ENCODE assay signal across 8 mouse cellular contexts in genomic region chr17:56609452-56610171, GRCm38 (mm10). TPM values are rescaled to one million over a fixed set of nuclear protein-coding genes. Genes with fewer than 3 reads are reported as not detected.
DNase-seq lines count a peak whose midpoint lies in the region; ATAC-seq lines count a peak whose summit lies in the region.

Gene 2410015M20Rik, minus strand, starts transcription at chr17:56609771.

- intact Hi-C loops in heart, postnatal 14 days (cut with DNase I): no loop called here

- no peaks in the 10 kb centered on the region for H3K9me3 ChIP-seq in forebrain, embryonic 14.5 days (replicated peaks; ENCODE audit: control insufficient read depth, low read length)
- H3K9me3 ChIP-seq in neural tube, embryonic 15.5 days (replicated peaks): no peaks in the 10 kb centered on the region

- peak within 1 kb of the TSS; percentile 65; the same call in 1 of the 2 replicates for H3K27ac ChIP-seq in forebrain, embryonic 14.5 days (ENCODE audit: low read depth, low read length)
- H3K27ac ChIP-seq in neural tube, embryonic 15.5 days (replicated peaks): peak within 1 kb of the TSS; percentile 77

- H3K4me3 ChIP-seq in forebrain, embryonic 14.5 days (ENCODE audit: low read depth, low read length): peak within 1 kb of the TSS; percentile 63
- peak within 1 kb of the TSS; percentile 51 for H3K4me3 ChIP-seq in neural tube, embryonic 15.5 days (replicated peaks)

- H3K36me3 ChIP-seq in forebrain, embryonic 14.5 days (ENCODE audit: control insufficient read depth, insufficient read depth, low read length): peaks cover 39% of the 10 kb centered on the region
- H3K36me3 ChIP-seq in neural tube, embryonic 15.5 days: peaks cover 31% of the 10 kb centered on the region

- ATAC-seq in forebrain, embryonic 14.5 days: peak; percentile 90
- peak; percentile 86 for ATAC-seq in neural tube, embryonic 15.5 days (ENCODE audit: low FRiP score)

- WGBS in forebrain, embryonic 14.5 days: under 1% methylated on average over 44 of the region's 44 CpGs
- under 1% methylated on average over 44 of the region's 44 CpGs for whole genome bisulfite sequencing in neural tube, embryonic 15.5 days

- peaks cover 22% of the 10 kb centered on the region for H3K4me1 ChIP-seq in forebrain, embryonic 14.5 days (ENCODE audit: control insufficient read depth, insufficient read depth, low read length)
- peaks cover 49% of the 10 kb centered on the region for H3K4me1 ChIP-seq in neural tube, embryonic 15.5 days

- H3K4me2 ChIP-seq in forebrain, embryonic 14.5 days (ENCODE audit: low read length): peak within 1 kb of the TSS; percentile 86
- H3K4me2 ChIP-seq in neural tube, embryonic 15.5 days: peak within 1 kb of the TSS; percentile 75

- no peaks in the 10 kb centered on the region for H3K27me3 ChIP-seq in forebrain, embryonic 14.5 days (replicated peaks; ENCODE audit: control insufficient read depth, insufficient read depth, low read length)
- H3K27me3 ChIP-seq in neural tube, embryonic 15.5 days (replicated peaks): no peaks in the 10 kb centered on the region

- peak; percentile 98 for DNase-seq in ES-CJ7 (ENCODE audit: low read depth, low spot score)
- DNase-seq in cerebellum, adult 11 months: peak; percentile 95
- DNase-seq in forebrain, embryonic 14.5 days (ENCODE audit: low spot score): peak; percentile 99
- DNase-seq in heart, postnatal 14 days: peak; percentile 90 to 92
- peak; percentile 98 for DNase-seq in layer of hippocampus, adult 11-12 months (ENCODE audit: low spot score)
- DNase-seq in lung, adult 18-20 months: peak; percentile 96 to 97
- DNase-seq in testis, postnatal 14 days (ENCODE audit: low spot score): peak; percentile 96

- peak within 1 kb of the TSS; percentile 77 for H3K9ac ChIP-seq in forebrain, embryonic 14.5 days (ENCODE audit: low read length)
- H3K9ac ChIP-seq in neural tube, embryonic 15.5 days (replicated peaks): peak within 1 kb of the TSS; percentile 71

RNA-seq across cellular contexts. Expression of gene 2410015M20Rik, which starts in this region (rescaled TPM):
- polyA plus RNA-seq in forebrain, embryonic 14.5 days (2014; fragmentation: Nextera tagmentation; extraction: Ambion mirVana): 192 and 251 TPM in 2 replicates
- 100 to 1,000 TPM; 347 to 349 TPM for total RNA-seq in heart, postnatal 14 days (2021)
- 205 and 212 TPM in 2 replicates for polyA plus RNA-seq in neural tube, embryonic 15.5 days (2015; fragmentation: Nextera tagmentation; extraction: Ambion mirVana)

Comparison
In these comparisons a context has a peak if more than half of its experiments do, and no peak if none do; other contexts are left out.
1. Peak in every context shown above with its lines: DNase-seq, ATAC-seq, H3K4me3 ChIP-seq and H3K27ac ChIP-seq.